Comparison of ENCODE assay signal across 12 mouse cellular contexts in genomic region chr5:112773429-112773828, GRCm38 (mm10).
"Had no signal": no experiment of that assay in that cellular context is flagged by ENCODE, and none has a peak within 500 bp of the region (broad histone marks: within the 10 kb centered on the region; RNA-seq: fewer than 3 reads in every experiment).

No protein-coding gene starts in this region.

- H3K9ac ChIP-seq: kidney, embryonic 15.5 days; limb, embryonic 12.5 days; liver, embryonic 13.5 days; liver, postnatal 0 days; lung, embryonic 15.5 days; neural tube, embryonic 12.5 days had no signal

- ATAC-seq: liver, postnatal 0 days had no signal

- H3K36me3 ChIP-seq: kidney, embryonic 15.5 days; limb, embryonic 12.5 days; liver, embryonic 13.5 days; lung, embryonic 15.5 days; neural tube, embryonic 12.5 days had no signal

- H3K4me3 ChIP-seq: kidney, embryonic 15.5 days; limb, embryonic 12.5 days; liver, embryonic 13.5 days; lung, embryonic 15.5 days; neural tube, embryonic 12.5 days had no signal

- H3K9me3 ChIP-seq: kidney, embryonic 15.5 days; limb, embryonic 12.5 days; liver, embryonic 13.5 days; lung, embryonic 15.5 days; neural tube, embryonic 12.5 days had no signal

- H3K27me3 ChIP-seq: limb, embryonic 12.5 days; lung, embryonic 15.5 days had no signal

- DNase-seq: kidney, adult 2 months; kidney, postnatal 25 days; liver; liver, embryonic 13.5 days; liver, postnatal 0 days; lung, postnatal 14 days; thymus, postnatal 4 days had no signal

- H3K4me1 ChIP-seq: limb, embryonic 12.5 days; liver, embryonic 13.5 days had no signal

- H3K27ac ChIP-seq: kidney, embryonic 15.5 days; limb, embryonic 12.5 days; liver, embryonic 13.5 days; lung, embryonic 15.5 days; neural tube, embryonic 12.5 days; stomach, postnatal 0 days had no signal

- H3K4me2 ChIP-seq: kidney, embryonic 15.5 days; limb, embryonic 12.5 days; liver, embryonic 13.5 days; lung, embryonic 15.5 days; neural tube, embryonic 12.5 days had no signal
